Mouse (Mus musculus) urinary bladder, postnatal 10 days (tissue): ENCODE data around the gene Errfi1.

Source experiments
- DNase-seq: peaks from one replicate; pipeline ENCODE4 v3.0.0; 2022; ENCODE audit warnings: low spot score

The Errfi1 gene

GRCm38 (mm10) chr4:150853680-150854461 lies at the start of gene Errfi1:
Gene Errfi1, plus strand, starts transcription at chr4:150853919.
- no peak for DNase-seq

GRCm38 (mm10) chr4:150804204-150804603 lies 49.5 kb upstream of the Errfi1 start:
- no peak for DNase-seq

GRCm38 (mm10) chr4:150807727-150808470 lies 45.8 kb upstream of the Errfi1 start:
- DNase-seq, result no peak

- no peak for DNase-seq
These were observed 45.3 kb upstream of the Errfi1 start for GRCm38 (mm10) chr4:150808471-150808847.

- no peak for DNase-seq
These were observed 44.4 kb upstream of the Errfi1 start for GRCm38 (mm10) chr4:150809323-150809722.

- no peak for DNase-seq
These were observed 38.6 kb upstream of the Errfi1 start for GRCm38 (mm10) chr4:150815144-150815543.

GRCm38 (mm10) chr4:150816414-150816951 lies 37.2 kb upstream of the Errfi1 start:
- DNase-seq, result no peak

GRCm38 (mm10) chr4:150819126-150819910 lies 34.4 kb upstream of the Errfi1 start:
- no peak for DNase-seq

- no peak for DNase-seq
These were observed 32.3 kb upstream of the Errfi1 start for GRCm38 (mm10) chr4:150821381-150821780.

- DNase-seq, result no peak
These were observed 31.1 kb upstream of the Errfi1 start for GRCm38 (mm10) chr4:150822624-150823023.

GRCm38 (mm10) chr4:150823614-150824480 lies 29.9 kb upstream of the Errfi1 start:
- no peak for DNase-seq

GRCm38 (mm10) chr4:150824877-150825276 lies 28.8 kb upstream of the Errfi1 start:
- no peak for DNase-seq

GRCm38 (mm10) chr4:150825531-150825930 lies 28.2 kb upstream of the Errfi1 start:
- no peak for DNase-seq

GRCm38 (mm10) chr4:150831321-150831720 lies 22.4 kb upstream of the Errfi1 start:
- no peak for DNase-seq

GRCm38 (mm10) chr4:150831941-150832340 lies 21.8 kb upstream of the Errfi1 start:
- no peak for DNase-seq

- no peak for DNase-seq
These were observed 18.6 kb upstream of the Errfi1 start for GRCm38 (mm10) chr4:150835163-150835562.

- no peak for DNase-seq
These were observed 17.5 kb upstream of the Errfi1 start for GRCm38 (mm10) chr4:150836258-150836657.

GRCm38 (mm10) chr4:150836961-150837360 lies 16.8 kb upstream of the Errfi1 start:
- DNase-seq, result no peak

- no peak for DNase-seq
These were observed 16.3 kb upstream of the Errfi1 start for GRCm38 (mm10) chr4:150837458-150837857.

- DNase-seq, result no peak
These were observed 11.7 kb upstream of the Errfi1 start for GRCm38 (mm10) chr4:150842045-150842444.

GRCm38 (mm10) chr4:150843181-150843580 lies 10.5 kb upstream of the Errfi1 start:
- DNase-seq, result no peak
